Mouse (Mus musculus) MEL (cell line): Measurements from ENCODE around the gene Kit. TPM values are rescaled to one million over a fixed set of nuclear protein-coding genes. Genes with fewer than 3 reads are reported as not detected.

ENCODE experiments used
- DNase-seq: peaks from one replicate; pipeline ENCODE4 v3.0.0; 2011; ENCODE audit warnings: low read depth, low spot score
- H3K27ac ChIP-seq: 2 replicates; pipeline ENCODE4 v1.5.1; 2012; ENCODE audit warnings: low read depth, mild to moderate bottlenecking, control low read depth, low read length, moderate library complexity; ENCODE audit not compliant: control insufficient read depth
- H3K27me3 ChIP-seq, 2 experiments: fragments of 150-350 bp in 1 of 2; sonication (generic) in 1 of 2; 2 replicates each; pipeline ENCODE4 v1.6.1; 2012; ENCODE audit warnings: low read length in 2 of 2, mild to moderate bottlenecking in 2 of 2, improper control_type of control experiment in 1 of 2, moderate library complexity in 1 of 2; ENCODE audit not compliant: insufficient read depth in 2 of 2, control insufficient read depth in 1 of 2
- H3K36me3 ChIP-seq, 2 experiments: 2 replicates each; pipeline ENCODE4 v1.6.1; 2012 to 2014; ENCODE audit warnings: low read length in 2 of 2, improper control_type of control experiment in 1 of 2, inconsistent platforms in 1 of 2, mild to moderate bottlenecking in 1 of 2; ENCODE audit not compliant: insufficient read depth in 2 of 2, control insufficient read depth in 1 of 2
- H3K4me1 ChIP-seq, 2 experiments: fragments of 150-350 bp in 1 of 2; sonication (generic) in 1 of 2; 2 replicates each; pipeline ENCODE4 v1.6.1; 2012; ENCODE audit warnings: low read length in 2 of 2, improper control_type of control experiment in 1 of 2, mild to moderate bottlenecking in 1 of 2; ENCODE audit not compliant: insufficient read depth in 2 of 2, control insufficient read depth in 1 of 2
- H3K4me3 ChIP-seq, 2 experiments: fragments of 150-350 bp in 1 of 2; sonication (generic) in 1 of 2; 2 replicates each; pipeline ENCODE4 v1.5.1; 2012; ENCODE audit warnings: low read depth in 2 of 2, low read length in 2 of 2, mild to moderate bottlenecking in 2 of 2, moderate library complexity in 2 of 2, control low read depth in 1 of 2, improper control_type of control experiment in 1 of 2; ENCODE audit not compliant: control insufficient read depth in 1 of 2, insufficient read depth in 1 of 2
- H3K79me2 ChIP-seq: 2 replicates; pipeline ENCODE4 v1.6.1; 2012; ENCODE audit warnings: mild to moderate bottlenecking, low read length, moderate library complexity; ENCODE audit not compliant: control insufficient read depth, poor library complexity, insufficient read depth
- H3K9ac ChIP-seq: 2 replicates; pipeline ENCODE4 v1.6.1; 2012; ENCODE audit warnings: low read depth, mild to moderate bottlenecking, control low read depth, low read length, moderate library complexity; ENCODE audit not compliant: control insufficient read depth, poor library complexity, severe bottlenecking
- H3K9me3 ChIP-seq: fragments of 150-350 bp; sonication (generic); replicated peaks from 2 replicates; pipeline ENCODE4 v1.6.1; 2012; ENCODE audit warnings: mild to moderate bottlenecking, low read length, improper control_type of control experiment, moderate library complexity; ENCODE audit not compliant: insufficient read depth
- BHLHE40 ChIP-seq: IDR thresholded peaks from 2 replicates; pipeline ENCODE4 v1.6.1; 2012; ENCODE audit warnings: low read depth, mild to moderate bottlenecking, inconsistent platforms, low read length, improper control_type of control experiment, borderline replicate concordance
- CHD1 ChIP-seq: IDR thresholded peaks from 2 replicates; pipeline ENCODE4 v1.6.1; 2012; ENCODE audit warnings: low read depth, mild to moderate bottlenecking, inconsistent platforms, low read length, improper control_type of control experiment
- CTCF ChIP-seq, 3 experiments: IDR thresholded peaks in 2 of 3; conservative IDR thresholded peaks in 1 of 3; 2 replicates each; pipeline ENCODE4 v1.5.1; 2011 to 2012; ENCODE audit warnings: low read length in 3 of 3, low read depth in 2 of 3, mild to moderate bottlenecking in 2 of 3, improper control_type of control experiment in 1 of 3, inconsistent platforms in 1 of 3, mixed read lengths in 1 of 3, moderate library complexity in 1 of 3; ENCODE audit not compliant: control insufficient read depth in 1 of 3, insufficient read depth in 1 of 3, poor library complexity in 1 of 3, severe bottlenecking in 1 of 3
- ELF1 ChIP-seq: IDR thresholded peaks from 2 replicates; pipeline ENCODE4 v1.6.1; 2014; ENCODE audit warnings: low read depth, mild to moderate bottlenecking, inconsistent platforms, low read length, improper control_type of control experiment, moderate library complexity
- EP300 ChIP-seq, 2 experiments: IDR thresholded peaks; 2 replicates each; pipeline ENCODE4 v1.6.1; 2011; ENCODE audit warnings: improper control_type of control experiment in 2 of 2, low read length in 2 of 2, low read depth in 1 of 2, mild to moderate bottlenecking in 1 of 2
- GABPA ChIP-seq: IDR thresholded peaks from 2 replicates; pipeline ENCODE4 v1.6.1; 2012; ENCODE audit warnings: low read depth, mild to moderate bottlenecking, inconsistent platforms, low read length, improper control_type of control experiment, moderate library complexity
- MXI1 ChIP-seq: IDR thresholded peaks from 2 replicates; pipeline ENCODE4 v1.6.1; 2011; ENCODE audit warnings: mild to moderate bottlenecking, low read depth, low read length, improper control_type of control experiment
- POLR2A ChIP-seq, 2 experiments: IDR thresholded peaks; 2 replicates each; pipeline ENCODE4 v1.6.1; 2011 to 2012; ENCODE audit warnings: low read length in 2 of 2, mild to moderate bottlenecking in 2 of 2, control low read depth in 1 of 2, improper control_type of control experiment in 1 of 2, low read depth in 1 of 2, moderate library complexity in 1 of 2; ENCODE audit not compliant: control insufficient read depth in 1 of 2, insufficient read depth in 1 of 2, poor library complexity in 1 of 2
- POLR2AphosphoS2 ChIP-seq: IDR thresholded peaks from 2 replicates; pipeline ENCODE4 v1.6.1; 2011; ENCODE audit warnings: low read length, improper control_type of control experiment
- POLR2AphosphoS5 ChIP-seq: IDR thresholded peaks from 2 replicates; pipeline ENCODE4 v1.6.1; 2012; ENCODE audit warnings: low read depth, borderline replicate concordance, mild to moderate bottlenecking, inconsistent platforms, low read length, moderate library complexity, mixed read lengths
- RAD21 ChIP-seq: IDR thresholded peaks from 2 replicates; pipeline ENCODE4 v1.6.1; 2011; ENCODE audit warnings: mild to moderate bottlenecking, low read depth, low read length, improper control_type of control experiment
- SIN3A ChIP-seq: IDR thresholded peaks from 2 replicates; pipeline ENCODE4 v1.6.1; 2012; ENCODE audit warnings: low read length, improper control_type of control experiment, inconsistent platforms
- SMC3 ChIP-seq: IDR thresholded peaks from 2 replicates; pipeline ENCODE4 v1.6.1; 2011; ENCODE audit warnings: low read depth, low read length, improper control_type of control experiment
- TAL1 ChIP-seq: IDR thresholded peaks from 2 replicates; pipeline ENCODE4 v1.6.1; 2012; ENCODE audit warnings: mild to moderate bottlenecking, inconsistent platforms, low read length, moderate library complexity, mixed read lengths
- TCF12 ChIP-seq: IDR thresholded peaks from 2 replicates; pipeline ENCODE4 v1.6.1; 2014; ENCODE audit warnings: low read depth, mild to moderate bottlenecking, inconsistent platforms, low read length, improper control_type of control experiment, moderate library complexity
- UBTF ChIP-seq: IDR thresholded peaks from 2 replicates; pipeline ENCODE4 v1.6.1; 2012; ENCODE audit warnings: low read depth, mild to moderate bottlenecking, inconsistent platforms, low read length, improper control_type of control experiment, moderate library complexity, borderline replicate concordance; ENCODE audit not compliant: insufficient read depth
- ZC3H11A ChIP-seq: IDR thresholded peaks from 2 replicates; pipeline ENCODE4 v1.6.1; 2012; ENCODE audit warnings: low read depth, mild to moderate bottlenecking, inconsistent platforms, low read length, improper control_type of control experiment
- polyA plus RNA-seq, 2 experiments: library from polyadenylated mRNA; stranded (reverse) in 1 of 2; unstranded in 1 of 2; fragments of >175 nt in 1 of 2; fragments of >200 nt in 1 of 2; gene quantifications; 2 replicates each; pipeline versions ENCODE4 v1.2.1 to v1.2.4; 2012; ENCODE audit warnings: low replicate concordance in 2 of 2, low read depth in 1 of 2; ENCODE audit not compliant: insufficient read length in 2 of 2, insufficient read depth in 1 of 2, missing spikeins in 1 of 2
- total RNA-seq: library from RNA; depleted of rRNA; stranded (reverse); fragments of 300-350 nt; gene quantifications from 2 replicates; pipeline ENCODE4 v1.2.3, GENCODE M21; 2012

Gene Kit
- total and polyA plus RNA-seq, 3 experiments, result 1.0 to 1.8 TPM; not detected in 1

GRCm38 (mm10) chr5:75647046-75647445 lies 72.3 kb downstream of the Kit start:
- TF ChIP-seq CTCF (IDR thresholded peaks at IDR 0.05 in 2 of 3, conservative IDR thresholded peaks at IDR 0.05 in 1 of 3; ENCODE audit: control insufficient read depth in 1 of 3, insufficient read depth in 1 of 3, low read depth in 2 of 3, low read length in 3 of 3, poor library complexity in 1 of 3, severe bottlenecking in 1 of 3), result no peak
- no peak for TF ChIP-seq POLR2AphosphoS2
- TF ChIP-seq RAD21, result no peak
- TF ChIP-seq ZC3H11A, result no peak
- no peak for TF ChIP-seq TAL1
- TF ChIP-seq POLR2A (IDR thresholded peaks at IDR 0.05; ENCODE audit: control insufficient read depth in 1 of 2, insufficient read depth in 1 of 2, low read depth in 1 of 2, low read length in 2 of 2, poor library complexity in 1 of 2), result no peak
- TF ChIP-seq TCF12, result no peak
- TF ChIP-seq SMC3, result no peak
- no peak for TF ChIP-seq POLR2AphosphoS5
- no peak for TF ChIP-seq EP300 (IDR thresholded peaks at IDR 0.05; ENCODE audit: low read depth in 1 of 2, low read length in 2 of 2)
- Histone ChIP-seq H3K27ac (no peak overlapping the region), H3K9me3 (no peaks in the 10 kb centered on the region), H3K9ac (no peak overlapping the region), H3K4me3 (no peak overlapping the region), H3K4me1 (no peaks in the 10 kb centered on the region), H3K27me3 (no peaks in the 10 kb centered on the region), H3K79me2 (no peaks in the 10 kb centered on the region), H3K36me3 (0 out of 4 replicates have a peak, but pooled peaks cover 0 to 2% of the 10 kb centered on the region in 2 experiments)
- DNase-seq, result no peak

GRCm38 (mm10) chr5:75650566-75650965 lies 75.8 kb downstream of the Kit start:
- TF ChIP-seq GABPA (no peak), UBTF (no peak), ELF1 (no peak), CHD1 (no peak), SIN3A (no peak)
- Histone ChIP-seq H3K27me3 (no peaks in the 10 kb centered on the region), H3K9ac (no peak overlapping the region), H3K27ac (no peak overlapping the region), H3K4me3 (no peak overlapping the region), H3K4me1 (no peaks in the 10 kb centered on the region), H3K36me3 (0 out of 4 replicates have a peak, but pooled peaks cover 0 to 2% of the 10 kb centered on the region in 2 experiments), H3K79me2 (no peaks in the 10 kb centered on the region), H3K9me3 (no peaks in the 10 kb centered on the region)
- no peak for DNase-seq

- TF ChIP-seq RAD21, result no peak
- TF ChIP-seq BHLHE40, result no peak
- no peak for TF ChIP-seq MXI1
- no peaks in the 10 kb centered on the region for H3K9me3 ChIP-seq
- no peaks in the 10 kb centered on the region for H3K36me3 ChIP-seq
Observed at GRCm38 (mm10) chr5:75653431-75653830, 78.7 kb downstream of the Kit start.

More at GRCm38 (mm10) chr5:75653431-75653830, 78.7 kb downstream of the Kit start:
- Histone ChIP-seq H3K27me3 (no peaks in the 10 kb centered on the region), H3K9ac (no peak overlapping the region), H3K79me2 (no peaks in the 10 kb centered on the region), H3K4me3 (no peak overlapping the region), H3K27ac (no peak overlapping the region), H3K4me1 (no peaks in the 10 kb centered on the region)
- no peak for DNase-seq
